Mouse (Mus musculus) lung, postnatal 14 days (tissue): ENCODE results near the gene Nxpe4.
A peak's percentile ranks its signal among the peaks of the same experiment; 100 is the strongest.

Source experiments
- DNase-seq: peaks from one replicate; pipeline ENCODE4 v3.0.0; 2021

Gene Nxpe4

GRCm38 (mm10) chr9:48338783-48339455, 177.1 kb downstream of the Nxpe4 start:
- DNase-seq = no peak

DNA sequence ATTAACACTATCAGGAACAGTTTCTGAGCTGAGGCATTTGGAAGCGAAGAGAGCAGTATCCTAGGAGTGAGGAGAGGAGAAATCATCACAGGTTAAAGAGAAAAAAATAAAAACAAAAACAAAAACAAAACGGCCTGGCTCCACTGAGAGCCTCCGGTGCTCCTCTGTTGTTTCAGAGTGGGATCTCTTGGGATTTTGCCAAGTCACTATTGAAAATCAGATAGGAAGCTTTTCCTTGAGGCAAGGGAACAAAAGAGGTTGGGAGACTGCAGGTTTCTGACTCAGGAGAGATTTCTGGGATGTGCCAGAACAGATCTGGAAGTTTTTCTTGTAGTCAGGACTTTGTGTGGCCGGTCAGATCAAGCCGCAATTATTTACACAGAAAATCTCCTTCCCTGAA, 177.7 kb downstream of the Nxpe4 start:
- no peak for DNase-seq

- DNase-seq = no peak
Measured at GRCm38 (mm10) chr9:48340708-48341380, 179.0 kb downstream of the Nxpe4 start.

- DNase-seq = no peak
Measured at GRCm38 (mm10) chr9:48345456-48345855, 183.6 kb downstream of the Nxpe4 start.

GRCm38 (mm10) chr9:48345866-48346265, 184.0 kb downstream of the Nxpe4 start:
- no peak for DNase-seq

DNA sequence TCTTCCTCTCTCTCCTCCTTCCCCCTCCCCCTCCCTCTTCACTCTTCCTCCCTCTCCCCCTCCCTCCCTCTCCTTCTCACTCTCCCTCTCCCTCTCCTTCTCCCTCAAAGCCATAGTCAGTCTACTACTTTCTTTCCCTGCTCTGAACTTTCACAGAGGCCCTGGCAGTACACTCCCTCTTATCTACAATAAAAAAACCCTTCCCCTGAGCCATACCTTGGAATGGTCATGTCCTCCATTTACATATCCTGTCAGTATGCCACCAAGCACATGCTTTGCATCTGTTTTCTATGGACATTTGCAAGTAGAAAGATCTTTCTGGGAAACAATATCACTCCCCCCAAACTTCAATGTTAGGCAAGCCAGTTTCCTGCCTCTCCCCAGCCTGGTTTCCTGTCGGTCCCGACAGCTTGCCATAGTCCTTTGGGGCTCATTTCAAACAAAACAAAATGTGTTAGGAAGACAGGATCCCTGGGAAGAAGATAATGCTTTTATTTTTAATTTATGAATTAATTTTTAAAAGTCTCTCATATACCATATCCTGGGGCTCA, 191.4 kb downstream of the Nxpe4 start, which contains the start of gene Nxpe2:
Nxpe2 (minus strand) TSS at position 307 of the 551 bp plus-strand sequence.
- DNase-seq = no peak

DNA sequence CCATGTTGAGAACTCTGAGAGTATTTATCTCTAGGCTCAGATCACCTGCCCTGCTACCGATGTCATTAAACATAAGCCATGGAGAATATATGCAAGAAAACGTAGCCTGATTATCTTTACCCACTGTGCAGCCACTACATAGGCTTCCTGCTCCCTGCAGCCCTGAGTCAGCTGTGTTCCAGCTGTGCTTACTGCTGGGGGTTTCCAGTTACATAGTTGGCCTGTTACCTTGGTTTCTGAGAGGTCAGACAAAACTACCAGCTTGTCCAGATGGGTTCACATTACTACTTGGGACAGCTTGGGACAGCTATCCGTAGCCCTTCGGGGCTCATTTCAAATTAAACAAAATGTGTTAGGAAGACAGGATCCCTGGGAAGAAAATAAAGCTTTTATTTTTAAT, 192.3 kb downstream of the Nxpe4 start:
- DNase-seq = no peak

GRCm38 (mm10) chr9:48354793-48355192, 193.0 kb downstream of the Nxpe4 start:
- DNase-seq = peak; percentile 86

GRCm38 (mm10) chr9:48357097-48357496, 195.3 kb downstream of the Nxpe4 start:
- DNase-seq = no peak

DNA sequence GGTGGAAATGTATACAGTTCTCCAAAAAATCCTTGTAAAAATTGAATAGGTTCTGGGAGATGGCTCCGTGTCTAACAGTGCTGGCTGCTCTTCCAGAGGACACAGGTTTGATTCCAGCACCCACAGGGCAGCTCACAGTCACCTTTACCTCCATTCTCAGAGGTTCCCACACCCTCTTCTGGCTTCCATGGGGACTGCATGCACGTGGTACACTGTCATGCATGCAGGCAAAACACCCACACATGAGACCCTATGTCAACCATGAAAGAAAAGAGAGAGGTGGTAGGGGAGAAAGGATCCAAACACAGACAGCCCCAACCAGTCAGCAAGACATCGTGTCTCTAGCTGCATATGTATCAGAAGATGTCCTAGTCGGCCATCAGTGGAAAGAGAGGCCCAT, 199.0 kb downstream of the Nxpe4 start:
- no peak for DNase-seq

DNA sequence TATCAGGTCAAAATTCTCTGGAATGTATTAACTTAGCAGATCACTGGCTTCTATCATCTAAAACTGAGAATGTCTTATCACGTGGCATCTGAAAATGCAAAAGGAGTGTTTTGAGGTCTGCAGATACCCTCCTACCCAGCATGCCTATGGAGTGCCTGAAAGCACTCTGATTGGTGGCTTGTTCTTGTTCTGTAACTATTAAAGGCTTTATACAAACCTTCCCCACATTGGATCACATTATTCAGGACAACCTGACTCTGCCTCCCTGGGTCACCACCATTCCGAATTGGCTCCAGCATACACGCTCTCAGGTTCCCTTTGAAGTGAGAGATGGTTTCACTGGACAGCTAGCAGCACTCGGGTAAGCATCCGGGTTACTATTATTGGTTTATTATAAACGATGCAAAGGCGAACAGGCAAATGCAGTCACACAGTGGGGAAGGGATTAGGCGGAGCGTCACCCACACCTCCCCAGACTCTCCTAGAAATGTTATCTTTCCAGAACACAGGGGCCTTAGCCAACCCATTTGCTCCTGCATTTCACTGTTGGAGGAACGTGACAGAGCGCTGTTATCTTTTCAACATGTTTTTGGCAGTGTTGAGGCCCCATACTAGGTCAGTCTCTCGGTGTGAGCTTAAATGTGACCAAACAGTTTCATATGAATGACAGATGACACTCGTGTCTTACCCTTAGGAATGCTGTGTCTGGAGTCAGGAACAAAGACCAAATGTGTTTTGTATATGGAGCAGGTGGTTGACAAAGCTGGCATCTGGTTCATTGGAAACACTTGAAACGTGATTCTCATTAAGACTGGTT, 200.2 kb downstream of the Nxpe4 start:
- DNase-seq = no peak

DNA sequence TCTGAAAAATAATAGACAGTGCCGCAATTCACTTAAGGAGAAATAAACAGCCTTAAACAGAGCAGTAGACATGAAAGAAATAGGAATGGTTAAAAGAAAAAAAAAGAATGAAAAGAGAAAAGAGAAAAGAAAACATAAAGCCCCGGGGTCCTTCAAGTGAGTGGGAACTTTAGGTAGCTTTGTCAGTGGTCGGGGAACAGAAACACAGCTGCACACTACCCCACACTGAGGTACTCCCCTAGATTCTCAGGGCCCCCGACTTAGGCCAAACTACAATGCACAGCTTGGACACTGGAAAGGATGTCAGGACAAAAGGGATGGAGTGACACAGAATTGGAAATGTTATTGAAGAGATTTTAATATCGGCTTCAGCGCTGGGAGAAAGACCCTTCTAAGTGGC, 200.9 kb downstream of the Nxpe4 start:
- DNase-seq = no peak

DNA sequence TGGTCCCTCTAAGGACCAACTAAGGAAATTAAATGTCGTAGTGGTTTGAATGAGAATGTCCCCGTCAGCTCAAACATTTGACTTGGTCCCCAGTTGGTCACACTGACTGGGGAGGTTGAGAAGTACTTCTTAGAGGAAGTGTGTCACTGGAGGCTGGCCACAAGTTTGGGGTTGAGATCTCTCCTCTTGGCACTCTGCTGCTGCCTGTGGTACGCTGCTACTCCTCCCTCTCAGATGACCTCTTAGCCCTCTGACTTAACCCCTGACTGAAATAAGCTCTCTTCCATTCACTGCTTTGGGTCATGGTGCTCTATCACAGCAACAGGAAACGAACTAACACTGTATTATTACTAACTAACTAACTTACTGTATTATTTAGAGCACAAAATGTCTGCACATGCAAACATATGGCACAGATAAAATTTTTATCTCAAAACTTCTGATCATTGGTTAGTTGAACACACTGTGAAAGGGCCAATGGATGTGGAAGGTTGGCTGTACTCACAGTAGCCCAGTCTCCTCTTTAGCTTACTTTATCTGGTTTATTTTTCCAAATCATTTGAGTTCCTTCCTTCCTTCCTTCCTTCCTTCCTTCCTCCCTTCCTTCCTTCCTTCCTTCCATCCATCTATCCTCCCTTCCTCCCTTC, 211.5 kb downstream of the Nxpe4 start:
- no peak for DNase-seq

DNA sequence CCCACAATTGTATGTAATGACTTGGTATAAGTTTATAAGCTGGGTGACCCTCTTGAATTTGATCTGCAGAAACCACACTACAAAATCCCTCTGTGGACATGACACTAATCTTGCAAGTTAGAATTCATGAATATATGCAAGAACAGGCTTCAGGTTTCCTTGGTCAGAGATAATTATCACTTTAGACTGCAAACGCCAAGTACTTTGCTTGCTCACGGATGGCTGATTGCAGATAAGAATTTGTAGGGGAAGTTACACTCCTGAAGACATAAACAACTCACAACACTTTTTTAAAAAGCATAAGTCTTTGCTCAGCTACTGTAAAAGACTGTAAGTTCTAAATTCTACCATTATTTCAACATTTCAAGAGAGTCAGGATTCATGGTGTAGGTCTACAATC, 212.5 kb downstream of the Nxpe4 start:
- DNase-seq = no peak

DNA sequence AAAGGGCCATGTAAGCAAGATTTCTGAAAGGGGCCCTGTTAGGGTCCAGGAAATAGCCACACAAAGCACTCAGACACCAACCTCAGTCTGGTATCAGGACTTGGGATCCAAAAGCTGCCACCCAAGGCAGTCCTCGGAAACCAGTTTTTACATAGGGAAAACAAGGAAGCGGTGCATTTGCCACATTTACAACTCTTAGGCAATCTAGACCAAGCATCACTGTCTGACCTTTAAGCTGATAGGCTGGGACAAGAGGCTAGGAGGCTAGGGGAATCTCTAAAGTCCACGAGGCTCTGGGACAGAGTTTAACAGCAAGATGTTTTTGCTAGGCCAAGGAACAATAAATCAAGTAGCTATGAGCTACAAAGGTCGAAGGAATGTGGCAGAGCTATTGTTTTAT, 226.6 kb downstream of the Nxpe4 start:
- no peak for DNase-seq

- no peak for DNase-seq
Measured at GRCm38 (mm10) chr9:48389983-48390382, 228.2 kb downstream of the Nxpe4 start.

GRCm38 (mm10) chr9:48403590-48404209, 241.9 kb downstream of the Nxpe4 start:
- no peak for DNase-seq

- DNase-seq = no peak
Measured at GRCm38 (mm10) chr9:48404687-48405086, 242.9 kb downstream of the Nxpe4 start.

- DNase-seq = no peak
Measured at GRCm38 (mm10) chr9:48407549-48408327, 245.9 kb downstream of the Nxpe4 start.

DNA sequence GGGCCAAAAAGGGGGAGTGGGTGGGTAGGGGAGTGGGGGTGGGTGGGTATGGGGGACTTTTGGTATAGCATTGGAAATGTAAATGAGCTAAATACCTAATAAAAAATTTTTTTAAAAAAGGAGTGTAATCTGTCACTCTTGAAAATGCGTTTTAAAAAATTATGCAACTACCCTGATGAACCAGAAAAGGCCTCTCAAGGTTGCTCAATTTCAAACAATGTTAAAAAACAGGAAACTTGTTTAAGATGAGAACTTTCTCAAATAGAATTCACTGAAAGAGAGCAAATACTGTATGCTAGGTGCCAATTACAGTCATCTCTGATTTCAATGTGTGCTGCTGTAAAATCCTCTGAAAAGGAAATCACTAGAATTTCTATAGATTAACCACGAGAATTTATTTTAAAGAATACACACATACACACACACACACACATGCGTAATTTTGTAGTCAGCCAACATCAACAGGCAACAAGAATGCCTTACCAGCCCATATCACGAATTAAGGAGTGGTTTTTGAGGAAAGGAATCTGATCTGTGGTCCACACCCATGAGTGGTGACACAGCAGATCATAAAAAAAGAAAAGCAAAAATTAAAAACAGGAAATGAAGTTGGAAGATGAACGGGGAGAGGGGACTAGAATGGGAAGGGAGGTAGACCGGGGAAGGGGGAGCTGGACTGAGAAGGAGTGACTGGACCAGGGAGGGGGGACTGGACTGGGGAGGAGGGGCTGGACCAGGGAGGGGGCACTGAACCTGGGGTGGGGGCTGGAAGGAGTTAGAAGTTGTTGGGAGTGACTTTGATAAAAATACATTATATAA, 248.6 kb downstream of the Nxpe4 start:
- no peak for DNase-seq

GRCm38 (mm10) chr9:48413591-48413990, 251.8 kb downstream of the Nxpe4 start:
- DNase-seq = no peak
